Mouse (Mus musculus) hindbrain, embryonic 12.5 days (tissue): ENCODE data around the gene Ube2q1. TPM values are rescaled to one million over a fixed set of nuclear protein-coding genes. Genes with fewer than 3 reads are reported as not detected.
A peak's percentile ranks its signal among the peaks of the same experiment; 100 is the strongest.
"Not testable (repeated sequence)": the region's sequence is repeated elsewhere in the genome, so short reads cannot be mapped to it uniquely, and the experiment has no call there.

Source experiments
- ATAC-seq: fragments of 200-750 bp; cut with Nextera tagmentation; 2 replicates; pipeline ENCODE4 v1.8.0; 2017; ENCODE audit warnings: moderate TSS enrichment; ENCODE audit not compliant: low FRiP score
- H3K27ac ChIP-seq: fragments of 300-500 bp; sonication (generic); 2 replicates; pipeline ENCODE4 v1.5.1; 2016; ENCODE audit warnings: mild to moderate bottlenecking
- H3K27me3 ChIP-seq: fragments of 300-500 bp; sonication (generic); 2 replicates; pipeline ENCODE4 v1.6.1; 2016; ENCODE audit warnings: mild to moderate bottlenecking
- H3K36me3 ChIP-seq: fragments of 300-500 bp; sonication (generic); 2 replicates; pipeline ENCODE4 v1.6.1; 2016; ENCODE audit warnings: mild to moderate bottlenecking
- H3K4me1 ChIP-seq: fragments of 300-500 bp; sonication (generic); 2 replicates; pipeline ENCODE4 v1.6.1; 2016
- H3K4me2 ChIP-seq: fragments of 300-500 bp; sonication (generic); replicated peaks from 2 replicates; pipeline ENCODE4 v1.6.1; 2016; ENCODE audit warnings: mild to moderate bottlenecking
- H3K4me3 ChIP-seq: fragments of 300-500 bp; sonication (generic); 2 replicates; pipeline ENCODE4 v1.5.1; 2016; ENCODE audit warnings: mild to moderate bottlenecking
- H3K9ac ChIP-seq: fragments of 300-500 bp; sonication (generic); 2 replicates; pipeline ENCODE4 v1.6.1; 2016; ENCODE audit warnings: mild to moderate bottlenecking, moderate library complexity
- H3K9me3 ChIP-seq: fragments of 300-500 bp; sonication (generic); replicated peaks from 2 replicates; pipeline ENCODE4 v1.6.1; 2016; ENCODE audit warnings: mild to moderate bottlenecking
- WGBS: fragments of 180-500 bp; shearing (Covaris S2); methylation state at CpG from one replicate; pipeline ENCODE4 v1.1.7; 2016; 5-methylcytosine and 5-hydroxymethylcytosine counted together
- polyA plus RNA-seq: library from polyadenylated mRNA; unstranded; fragments of >200 nt; fragmentation: Nextera tagmentation; extraction: Ambion mirVana; gene quantifications from 2 replicates; pipeline ENCODE4 v1.2.1, GENCODE M21; 2016

Gene Ube2q1
- polyA plus RNA-seq, 1 experiment from 2014 or later = 19.9 TPM

DNA sequence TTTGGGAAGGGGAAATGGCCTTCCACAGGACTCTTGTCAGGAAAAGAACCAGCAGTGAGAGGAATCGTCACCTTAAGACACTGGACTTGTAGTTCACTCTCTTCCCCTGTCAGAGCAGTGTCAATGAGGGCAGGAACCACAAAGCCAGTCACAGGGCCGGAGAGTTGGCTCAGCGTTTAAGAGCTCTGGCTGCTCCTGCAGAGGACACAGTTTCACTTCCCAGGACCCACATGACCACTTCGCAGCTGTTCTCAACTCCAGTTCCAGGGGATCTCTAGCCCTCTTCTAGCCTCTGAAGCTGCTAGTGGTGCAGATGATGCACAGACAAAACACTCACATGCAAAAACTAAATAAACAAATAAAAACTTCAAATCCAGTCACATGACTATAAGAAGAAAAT lies 22.9 kb downstream of the Ube2q1 start:
- Histone ChIP-seq H3K27ac (no peak overlapping the region), H3K4me2 (no peak overlapping the region), H3K9me3 (no peaks in the 10 kb centered on the region), H3K36me3 (no peaks in the 10 kb centered on the region), H3K9ac (no peak overlapping the region), H3K27me3 (no peaks in the 10 kb centered on the region), H3K4me3 (no peak overlapping the region), H3K4me1 (0 out of 2 replicates have a peak, but pooled peaks cover 3% of the 10 kb centered on the region)
- WGBS = 51% methylated on average over 4 of the region's 4 CpGs
- ATAC-seq = no peak

DNA sequence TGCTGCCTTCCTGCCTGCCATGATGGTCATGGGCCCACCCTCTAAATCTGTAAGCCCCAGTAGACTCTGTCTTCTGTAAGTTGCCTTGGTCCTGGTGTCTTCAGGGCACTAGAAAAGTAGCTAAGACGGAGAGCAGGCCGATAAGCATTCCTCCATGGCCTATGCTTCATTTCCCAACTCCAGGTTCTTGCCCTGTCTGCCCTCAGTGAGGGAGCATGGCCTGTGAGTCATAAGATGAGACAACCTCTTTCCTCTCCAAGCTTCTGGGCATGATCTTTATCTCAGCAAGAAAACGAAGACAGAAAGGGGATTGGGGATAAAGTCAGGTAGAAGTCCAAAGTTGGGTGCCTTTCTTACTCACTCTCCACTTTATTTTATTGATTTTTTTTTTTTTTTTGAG lies 25.1 kb downstream of the Ube2q1 start:
- no peaks in the 10 kb centered on the region for H3K36me3 ChIP-seq
- no peaks in the 10 kb centered on the region for H3K9me3 ChIP-seq
- H3K4me3 ChIP-seq = no peak overlapping the region
- H3K4me1 ChIP-seq = 0 out of 2 replicates have a peak, but pooled peaks cover 3% of the 10 kb centered on the region
- no peak overlapping the region for H3K4me2 ChIP-seq
- H3K27ac ChIP-seq = no peak overlapping the region
- ATAC-seq = no peak
- WGBS = 81% methylated on average over 3 of the region's 3 CpGs
- H3K27me3 ChIP-seq = no peaks in the 10 kb centered on the region
- H3K9ac ChIP-seq = no peak overlapping the region

DNA sequence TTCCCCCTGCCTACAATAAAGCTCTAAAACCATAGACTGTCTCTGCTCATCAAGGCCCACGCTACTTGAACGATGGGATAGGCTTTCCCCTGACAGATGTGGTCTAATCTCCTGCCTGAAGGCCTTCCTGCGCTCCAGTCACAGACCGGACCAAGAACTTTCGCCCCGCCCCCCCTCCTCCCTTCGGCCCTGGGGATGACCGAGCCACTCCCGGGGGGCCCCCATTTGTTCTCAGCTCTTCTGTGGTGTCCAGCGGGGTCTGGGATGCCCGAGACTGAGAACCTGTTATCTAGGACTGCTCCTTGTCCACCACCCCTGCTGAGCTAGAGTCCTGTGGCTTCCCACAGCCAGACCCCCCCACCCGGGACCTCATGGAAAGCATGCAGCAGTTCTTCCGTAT lies 26.1 kb downstream of the Ube2q1 start:
- Histone ChIP-seq H3K4me3 (no peak overlapping the region), H3K9me3 (no peaks in the 10 kb centered on the region), H3K4me1 (0 out of 2 replicates have a peak, but pooled peaks cover 3% of the 10 kb centered on the region), H3K27ac (no peak overlapping the region), H3K9ac (no peak overlapping the region), H3K27me3 (no peaks in the 10 kb centered on the region), H3K36me3 (no peaks in the 10 kb centered on the region), H3K4me2 (peak overlapping the region; percentile 32)
- 7% methylated on average over 13 of the region's 13 CpGs for WGBS
- ATAC-seq = no peak

DNA sequence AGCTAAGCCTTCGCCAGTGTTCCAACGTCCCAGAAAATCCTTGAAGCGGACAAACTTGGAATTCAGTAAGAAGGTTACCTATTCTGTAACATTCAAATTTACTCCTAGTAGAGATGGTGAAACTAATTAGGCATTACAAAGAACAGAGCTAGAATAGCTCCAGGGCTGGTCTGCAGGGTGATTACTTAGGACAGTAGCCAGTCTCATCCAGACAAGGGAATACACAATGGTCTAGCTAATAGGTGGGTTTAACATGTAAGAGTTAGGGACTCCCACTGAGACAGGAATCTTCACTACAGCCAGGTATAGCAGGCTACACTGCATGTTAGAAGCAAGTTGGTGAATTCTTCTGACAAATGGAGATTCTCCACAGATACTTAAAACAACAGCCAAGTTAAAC lies 26.7 kb downstream of the Ube2q1 start:
- not testable (repeated sequence) for H3K9me3 ChIP-seq, ATAC-seq, H3K27me3 ChIP-seq, H3K27ac ChIP-seq, H3K9ac ChIP-seq, H3K4me1 ChIP-seq, H3K4me3 ChIP-seq, H3K36me3 ChIP-seq, H3K4me2 ChIP-seq
- WGBS = 31% methylated on average over 3 of the region's 3 CpGs

DNA sequence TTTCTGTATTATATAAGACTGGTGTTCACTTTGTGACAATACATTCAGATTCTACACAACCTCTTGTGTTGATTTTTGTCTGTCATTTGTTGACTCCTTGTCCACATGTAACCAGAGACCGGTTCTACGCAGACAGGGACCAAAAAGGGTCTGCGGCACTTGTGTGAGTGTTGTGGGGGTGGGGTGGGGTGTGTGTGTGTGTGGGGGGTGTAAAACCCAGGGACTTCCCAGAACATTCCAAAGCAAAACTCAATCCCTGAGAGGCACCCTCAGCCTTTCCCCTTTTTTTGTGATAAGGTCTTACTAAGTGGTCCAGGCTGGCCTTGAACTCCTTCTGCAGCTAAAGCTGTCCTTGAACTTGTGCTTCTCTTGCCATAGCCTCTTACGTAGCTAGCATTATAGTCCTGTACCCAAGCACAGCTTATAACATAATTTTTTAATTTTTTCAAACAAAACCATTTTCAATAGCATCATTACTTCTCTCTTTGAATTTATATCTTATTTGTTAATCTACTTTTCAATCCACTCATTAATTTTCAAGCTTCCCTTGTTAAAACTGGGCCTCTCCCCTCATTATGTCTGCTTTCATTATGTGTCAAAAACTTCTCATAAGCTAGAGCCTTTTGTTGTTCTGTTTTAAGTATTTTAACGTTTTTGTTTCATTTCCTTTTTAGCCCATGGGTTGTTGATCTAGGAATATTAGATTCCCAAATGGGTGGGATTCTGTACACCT lies 27.5 kb downstream of the Ube2q1 start:
- Histone ChIP-seq H3K9me3 (no peaks in the 10 kb centered on the region), H3K36me3 (no peaks in the 10 kb centered on the region), H3K4me2 (no peak overlapping the region), H3K4me1 (0 out of 2 replicates have a peak, but pooled peaks cover 3% of the 10 kb centered on the region), H3K4me3 (no peak overlapping the region), H3K27ac (no peak overlapping the region), H3K9ac (no peak overlapping the region), H3K27me3 (no peaks in the 10 kb centered on the region)
- ATAC-seq = no peak
- WGBS = 66% methylated on average over 5 of the region's 5 CpGs

DNA sequence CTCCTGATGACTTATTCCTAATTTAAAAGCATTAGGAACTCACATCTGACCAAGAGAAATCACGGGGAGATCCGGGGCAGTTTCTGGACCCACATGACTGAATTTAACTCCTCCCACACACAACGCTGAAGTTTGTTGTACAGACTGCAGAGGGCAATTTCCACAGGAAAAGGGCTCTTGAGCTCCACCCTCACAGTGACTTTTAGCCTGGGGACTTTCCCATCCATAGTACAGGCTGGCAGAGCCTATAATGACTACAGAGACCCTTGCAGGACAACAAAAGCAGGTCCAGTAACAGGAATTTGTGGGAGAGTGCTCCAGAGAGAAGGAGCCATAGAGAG lies 28.1 kb downstream of the Ube2q1 start:
- H3K9me3 ChIP-seq = 0 out of 2 replicates have a peak, but pooled peaks cover 3% of the 10 kb centered on the region
- no peaks in the 10 kb centered on the region for H3K27me3 ChIP-seq
- 48% methylated on average over 3 of the region's 3 CpGs for WGBS
- no peaks in the 10 kb centered on the region for H3K36me3 ChIP-seq
- H3K4me1 ChIP-seq = 0 out of 2 replicates have a peak, but pooled peaks cover 3% of the 10 kb centered on the region
- H3K27ac ChIP-seq = no peak overlapping the region
- no peak for ATAC-seq
- no peak overlapping the region for H3K9ac ChIP-seq
- H3K4me2 ChIP-seq = no peak overlapping the region
- H3K4me3 ChIP-seq = no peak overlapping the region

DNA sequence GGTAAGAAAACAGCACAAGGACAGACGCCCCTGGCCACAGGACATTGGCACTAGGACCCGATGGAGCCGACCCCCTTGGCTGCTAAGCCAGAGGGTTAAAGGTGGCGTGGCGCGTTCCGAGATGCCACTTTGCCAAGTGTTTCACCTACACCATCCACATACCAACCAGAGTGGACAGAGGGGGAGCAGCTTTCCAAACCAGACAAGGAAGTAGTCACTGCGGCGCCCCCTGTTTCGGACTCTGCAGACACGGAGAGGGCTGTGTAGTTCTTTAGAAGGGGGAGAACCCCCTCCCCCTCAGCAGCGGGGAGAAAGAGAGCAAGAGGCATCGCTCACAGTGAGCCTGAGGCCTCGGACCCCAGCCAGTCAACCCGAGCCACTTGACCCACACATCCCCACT lies 29.5 kb downstream of the Ube2q1 start:
- 66% methylated on average over 15 of the region's 15 CpGs for WGBS
- Histone ChIP-seq H3K27ac (no peak overlapping the region), H3K9me3 (0 out of 2 replicates have a peak, but pooled peaks cover 3% of the 10 kb centered on the region), H3K4me3 (no peak overlapping the region), H3K27me3 (no peaks in the 10 kb centered on the region), H3K36me3 (no peaks in the 10 kb centered on the region), H3K4me1 (0 out of 2 replicates have a peak, but pooled peaks cover 3% of the 10 kb centered on the region), H3K4me2 (no peak overlapping the region), H3K9ac (no peak overlapping the region)
- no peak for ATAC-seq

DNA sequence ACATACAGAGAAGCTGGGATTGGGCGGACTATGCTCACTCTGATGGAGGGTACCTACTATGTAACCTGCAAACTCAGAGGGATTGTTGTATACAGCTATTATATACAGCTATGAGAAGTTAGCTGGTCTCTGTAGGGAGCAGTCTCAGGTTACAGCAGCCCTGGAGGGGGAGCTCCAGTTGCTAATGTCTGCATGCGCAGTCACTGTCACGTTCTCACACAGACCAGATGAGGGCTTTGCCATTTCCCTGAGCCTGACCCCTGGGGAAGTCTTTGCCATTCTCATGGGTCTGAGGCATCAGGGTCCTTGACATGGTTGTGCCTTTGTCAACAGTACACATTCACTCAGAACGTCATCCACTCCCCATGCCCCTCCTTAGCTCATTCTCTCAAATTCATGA lies 31.8 kb downstream of the Ube2q1 start:
- Histone ChIP-seq H3K36me3 (no peaks in the 10 kb centered on the region), H3K4me3 (no peak overlapping the region), H3K27me3 (no peaks in the 10 kb centered on the region), H3K4me1 (no peaks in the 10 kb centered on the region), H3K4me2 (no peak overlapping the region), H3K9ac (no peak overlapping the region), H3K9me3 (0 out of 2 replicates have a peak, but pooled peaks cover 3% of the 10 kb centered on the region), H3K27ac (no peak overlapping the region)
- WGBS = 67% methylated on average over 4 of the region's 4 CpGs
- no peak for ATAC-seq

DNA sequence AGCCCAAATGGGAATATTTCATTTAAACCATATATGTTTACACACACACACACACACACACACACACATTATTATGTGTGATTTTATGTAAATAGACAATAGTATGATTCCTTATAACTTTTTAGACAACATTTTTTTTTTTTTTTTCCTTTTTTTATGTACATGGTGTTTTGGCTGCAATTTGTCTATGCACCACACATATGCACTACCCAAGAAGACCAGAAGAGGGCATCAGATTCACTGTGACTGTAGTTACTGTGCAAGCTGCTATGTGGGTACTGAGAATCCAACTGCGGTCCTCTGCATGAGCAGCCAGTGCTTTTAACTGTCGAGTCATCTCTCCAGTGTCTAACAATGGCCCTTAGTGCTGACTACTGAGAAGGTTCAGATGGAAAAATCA lies 33.3 kb downstream of the Ube2q1 start:
- Histone ChIP-seq H3K36me3 (no peaks in the 10 kb centered on the region), H3K4me3 (no peak overlapping the region), H3K9me3 (0 out of 2 replicates have a peak, but pooled peaks cover 6% of the 10 kb centered on the region), H3K27me3 (no peaks in the 10 kb centered on the region), H3K4me1 (no peaks in the 10 kb centered on the region), H3K27ac (no peak overlapping the region), H3K4me2 (no peak overlapping the region), H3K9ac (no peak overlapping the region)
- WGBS = 82% methylated on average over 2 of the region's 2 CpGs
- ATAC-seq = no peak

DNA sequence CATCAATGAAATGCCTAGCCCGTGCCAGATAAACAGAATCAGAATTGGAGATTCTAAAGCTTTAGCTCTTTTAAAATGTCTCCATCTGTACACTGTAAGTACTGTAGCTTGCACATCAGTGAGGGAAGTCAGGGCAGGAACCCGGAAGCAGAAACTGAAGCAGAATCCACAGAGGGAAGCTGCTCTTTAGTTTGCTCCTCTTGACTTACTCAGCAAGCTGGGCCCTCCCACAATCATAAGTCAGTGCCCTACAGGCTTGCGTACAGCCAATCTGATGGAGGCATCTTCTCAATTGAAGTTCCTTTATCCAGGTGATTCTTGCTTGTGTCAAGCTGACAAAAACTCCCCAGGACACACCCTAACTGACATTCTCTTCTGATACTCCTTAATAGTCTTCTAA lies 33.8 kb downstream of the Ube2q1 start:
- WGBS = 96% methylated on average over 3 of the region's 3 CpGs
- Histone ChIP-seq H3K27ac (no peak overlapping the region), H3K36me3 (no peaks in the 10 kb centered on the region), H3K4me3 (no peak overlapping the region), H3K27me3 (no peaks in the 10 kb centered on the region), H3K9ac (no peak overlapping the region), H3K4me2 (no peak overlapping the region), H3K9me3 (0 out of 2 replicates have a peak, but pooled peaks cover 6% of the 10 kb centered on the region), H3K4me1 (no peaks in the 10 kb centered on the region)
- ATAC-seq = no peak

DNA sequence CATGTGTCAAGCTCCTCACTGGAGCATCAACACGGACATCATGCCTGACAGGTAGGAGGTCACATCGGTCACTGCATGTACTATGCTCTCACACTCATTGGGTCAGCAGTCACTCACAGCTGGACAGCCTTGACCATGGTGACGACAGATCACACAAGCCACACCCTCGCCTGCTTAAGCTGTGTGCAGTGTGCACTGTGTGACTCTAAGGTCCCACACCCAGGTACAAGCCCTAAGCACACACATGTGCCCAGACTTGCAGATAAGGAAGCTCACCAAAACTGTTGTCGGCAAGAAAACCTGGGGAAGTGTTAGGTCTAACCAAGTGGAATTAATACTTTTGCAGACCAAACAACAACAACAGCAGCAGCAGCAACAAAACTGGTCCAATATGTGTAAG lies 34.5 kb downstream of the Ube2q1 start:
- H3K27me3 ChIP-seq = no peaks in the 10 kb centered on the region
- no peaks in the 10 kb centered on the region for H3K36me3 ChIP-seq
- H3K9ac ChIP-seq = no peak overlapping the region
- 0 out of 2 replicates have a peak, but pooled peaks cover 6% of the 10 kb centered on the region for H3K9me3 ChIP-seq
- WGBS = 80% methylated on average over 5 of the region's 5 CpGs
- no peaks in the 10 kb centered on the region for H3K4me1 ChIP-seq
- no peak overlapping the region for H3K4me2 ChIP-seq
- ATAC-seq = no peak
- no peak overlapping the region for H3K27ac ChIP-seq
- H3K4me3 ChIP-seq = no peak overlapping the region

DNA sequence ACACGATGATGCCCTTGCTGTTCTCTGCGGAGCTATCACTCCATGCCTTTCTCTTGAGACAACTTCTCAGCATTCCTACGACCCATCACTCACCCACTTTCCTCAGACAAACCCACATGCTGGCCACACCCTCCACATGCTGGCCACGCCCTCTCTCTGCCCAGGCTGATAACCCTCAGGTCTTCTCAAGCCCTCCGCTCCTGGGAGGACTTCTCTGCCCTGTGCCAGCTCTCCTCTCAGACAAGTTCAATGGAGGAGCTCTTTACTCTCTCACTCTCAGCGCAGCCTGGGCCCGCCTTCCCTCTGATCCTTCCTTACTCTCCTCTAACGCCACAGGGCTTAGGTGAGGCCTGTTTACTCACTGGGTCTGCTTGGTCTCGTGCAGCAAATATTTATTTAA lies 35.2 kb downstream of the Ube2q1 start:
- H3K4me3 ChIP-seq = no peak overlapping the region
- no peak for ATAC-seq
- WGBS = 53% methylated on average over 9 of the region's 9 CpGs
- H3K27me3 ChIP-seq = no peaks in the 10 kb centered on the region
- H3K9ac ChIP-seq = no peak overlapping the region
- no peaks in the 10 kb centered on the region for H3K36me3 ChIP-seq
- no peak overlapping the region for H3K4me2 ChIP-seq
- H3K9me3 ChIP-seq = 0 out of 2 replicates have a peak, but pooled peaks cover 6% of the 10 kb centered on the region
- no peak overlapping the region for H3K27ac ChIP-seq
- H3K4me1 ChIP-seq = no peaks in the 10 kb centered on the region

DNA sequence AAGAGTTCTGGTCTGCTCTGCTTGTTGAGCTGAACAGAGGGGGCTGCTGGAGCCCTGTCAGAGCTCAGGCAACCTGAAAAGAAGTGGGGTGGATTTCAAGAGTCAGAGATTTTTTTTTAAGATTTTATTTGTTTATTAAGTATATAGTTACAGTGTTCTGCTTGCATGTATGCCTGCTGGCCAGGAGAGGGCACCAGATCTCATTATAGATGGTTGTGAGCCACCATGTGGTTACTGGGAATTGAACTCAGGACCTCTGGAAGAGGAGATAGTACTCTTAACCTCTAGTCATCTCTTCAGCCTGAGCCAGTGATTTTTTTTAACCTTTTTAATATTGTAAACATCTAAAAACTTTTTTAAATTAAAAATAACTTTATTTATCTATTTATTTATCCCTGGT lies 37.4 kb downstream of the Ube2q1 start:
- Histone ChIP-seq H3K4me1 (no peaks in the 10 kb centered on the region), H3K27ac (no peak overlapping the region), H3K4me3 (no peak overlapping the region), H3K9ac (no peak overlapping the region), H3K36me3 (no peaks in the 10 kb centered on the region), H3K4me2 (no peak overlapping the region), H3K9me3 (0 out of 2 replicates have a peak, but pooled peaks cover 6% of the 10 kb centered on the region), H3K27me3 (no peaks in the 10 kb centered on the region)
- ATAC-seq = no peak
